Mouse (Mus musculus) CD4-positive naive resting alpha-beta T cell, adult 57 days (primary cell): ENCODE measurements around the gene Sardh. TPM values are rescaled to one million over a fixed set of nuclear protein-coding genes. Genes with fewer than 3 reads are reported as not detected.

Experiments used
- total RNA-seq: library from RNA; stranded (reverse); gene quantifications from one replicate; pipeline ENCODE4 v1.2.4, GENCODE M21; 2023

Sardh gene
- 1.6 TPM for total RNA-seq

GRCm38 (mm10) chr2:27248211-27248610 is at the start of gene Sardh:
Sardh (minus strand) TSS chr2:27248337.

GRCm38 (mm10) chr2:27164796-27165590 is 83.1 kb downstream of the Sardh start, which contains the start of gene Dbh:
Dbh (plus strand) TSS chr2:27165233.

GRCm38 (mm10) chr2:27141950-27142693 is 106.0 kb downstream of the Sardh start, which contains the start of gene Fam163b:
Fam163b (minus strand) TSS chr2:27142491.

Other genes with a start within 250 kb of the Sardh start
- gene Cacfd1, start 238.4 kb downstream of the Sardh start, total RNA-seq, result 37.2 TPM
- gene Slc2a6, start 220.3 kb downstream of the Sardh start, total RNA-seq, result 1.6 TPM
- not detected for gene Mymk, start 176.2 kb downstream of the Sardh start, total RNA-seq
- gene Adamtsl2, start 169.0 kb downstream of the Sardh start, total RNA-seq, result 0.59 TPM
- gene Fam163b, start 105.8 kb downstream of the Sardh start, total RNA-seq, result 0.18 TPM
- not detected for gene Dbh, start 83.1 kb downstream of the Sardh start, total RNA-seq
- gene Vav2, start 178.7 kb upstream of the Sardh start, total RNA-seq, result 17.8 TPM
- not detected for gene Brd3os, start 194.0 kb upstream of the Sardh start, total RNA-seq